Mouse (Mus musculus) thymus, adult 2 months (tissue): ENCODE measurements around the gene Plk2.

Experiments
- CTCF ChIP-seq: fragments of 200-500 bp; IDR thresholded peaks from 2 replicates; pipeline ENCODE4 v1.5.1; 2012; ENCODE audit warnings: mild to moderate bottlenecking, control low read depth, low read length, moderate library complexity, borderline replicate concordance; ENCODE audit not compliant: control insufficient read depth, poor library complexity, insufficient read depth; ENCODE audit errors: extremely low read depth
- POLR2A ChIP-seq: fragments of 200-500 bp; IDR thresholded peaks from 2 replicates; pipeline ENCODE4 v1.6.1; 2012; ENCODE audit warnings: mild to moderate bottlenecking, low read length, control low read depth, moderate library complexity; ENCODE audit not compliant: control insufficient read depth, poor library complexity, insufficient read depth; ENCODE audit errors: extremely low read depth

DNA sequence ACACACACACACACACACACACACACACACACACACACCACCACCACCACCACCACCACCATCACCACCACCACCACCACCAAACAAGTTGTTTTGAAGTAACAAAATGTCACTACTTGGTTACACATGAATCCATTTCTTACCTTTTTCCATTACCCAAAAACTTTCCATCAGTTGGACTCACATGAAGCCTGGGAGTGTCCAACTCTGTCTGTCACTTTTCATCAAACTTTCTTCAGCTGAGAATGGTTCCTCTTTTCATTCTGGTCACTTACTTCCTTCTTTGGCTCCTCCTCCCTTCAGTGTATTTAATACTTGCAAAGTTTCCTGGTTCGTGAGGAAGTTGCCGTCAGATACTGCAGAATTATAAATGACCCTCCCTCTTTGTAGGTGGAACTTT, 37.9 kb upstream of the Plk2 start, which contains the start of gene Gapt:
- no peak for TF ChIP-seq POLR2A
- no peak for TF ChIP-seq CTCF
